Mouse (Mus musculus): ENCODE measurements around the gene Camsap2.

Gene Camsap2

GRCm38 (mm10) chr1:136343727-136344126 lies 2.2 kb downstream of the Camsap2 start:
- DNase-seq: no peak

- no peak for DNase-seq
These were observed 5.4 kb downstream of the Camsap2 start for GRCm38 (mm10) chr1:136340541-136340940.

GRCm38 (mm10) chr1:136334743-136335142 lies 11.2 kb downstream of the Camsap2 start:
- DNase-seq: no peak

GRCm38 (mm10) chr1:136333512-136333911 lies 12.4 kb downstream of the Camsap2 start:
- no peak for DNase-seq

- DNase-seq: no peak
These were observed 12.8 kb downstream of the Camsap2 start for GRCm38 (mm10) chr1:136333071-136333470.

- DNase-seq: no peak
These were observed 14.1 kb downstream of the Camsap2 start for GRCm38 (mm10) chr1:136331836-136332235.

- no peak for DNase-seq
These were observed 16.5 kb downstream of the Camsap2 start for GRCm38 (mm10) chr1:136329426-136329825.

- DNase-seq: no peak
These were observed 17.3 kb downstream of the Camsap2 start for GRCm38 (mm10) chr1:136328640-136329039.

- DNase-seq: no peak
These were observed 18.3 kb downstream of the Camsap2 start for GRCm38 (mm10) chr1:136327638-136328037.

- DNase-seq: peak; percentile 95
These were observed 20.0 kb downstream of the Camsap2 start for GRCm38 (mm10) chr1:136325933-136326332.

GRCm38 (mm10) chr1:136322331-136322730 lies 23.6 kb downstream of the Camsap2 start:
- DNase-seq: no peak

- no peak for DNase-seq
These were observed 29.6 kb downstream of the Camsap2 start for GRCm38 (mm10) chr1:136316317-136316716.

GRCm38 (mm10) chr1:136309193-136309592 lies 36.7 kb downstream of the Camsap2 start:
- no peak for DNase-seq

GRCm38 (mm10) chr1:136306424-136306823 lies 39.5 kb downstream of the Camsap2 start:
- no peak for DNase-seq

GRCm38 (mm10) chr1:136293961-136294360 lies 51.9 kb downstream of the Camsap2 start:
- DNase-seq: no peak

GRCm38 (mm10) chr1:136289803-136290202 lies 56.1 kb downstream of the Camsap2 start:
- no peak for DNase-seq

GRCm38 (mm10) chr1:136277366-136277765 lies 68.5 kb downstream of the Camsap2 start:
- DNase-seq: no peak

- no peak for DNase-seq
These were observed 77.7 kb downstream of the Camsap2 start for GRCm38 (mm10) chr1:136268224-136268623.

- peak; percentile 54 for DNase-seq
These were observed 79.8 kb downstream of the Camsap2 start for GRCm38 (mm10) chr1:136266127-136266526.

GRCm38 (mm10) chr1:136263355-136263754 lies 82.5 kb downstream of the Camsap2 start:
- DNase-seq: peak; percentile 89

GRCm38 (mm10) chr1:136260635-136261238 lies 85.2 kb downstream of the Camsap2 start, which contains the start of gene Gpr25:
Gene Gpr25 (minus strand): TSS chr1:136260873.
- DNase-seq: no peak

GRCm38 (mm10) chr1:136259893-136260634 lies 85.8 kb downstream of the Camsap2 start:
- peak; percentile 95 for DNase-seq

GRCm38 (mm10) chr1:136259543-136259892 lies 86.4 kb downstream of the Camsap2 start:
- DNase-seq: no peak

GRCm38 (mm10) chr1:136258495-136258894 lies 87.4 kb downstream of the Camsap2 start:
- no peak for DNase-seq

- DNase-seq: no peak
These were observed 90.2 kb downstream of the Camsap2 start for GRCm38 (mm10) chr1:136255657-136256056.
